Mouse (Mus musculus) ovary, postnatal 14 days (tissue): ENCODE measurements around the gene Aco2.

Experiments used
- DNase-seq: peaks from one replicate; pipeline ENCODE4 v3.0.0; 2022; ENCODE audit warnings: low spot score

Aco2 gene

GRCm38 (mm10) chr15:81872262-81873136 lies at the start of gene Aco2:
Gene Aco2, plus strand, starts transcription at chr15:81872309.
- peak; percentile 100 for DNase-seq

GRCm38 (mm10) chr15:81822631-81823030 lies 49.5 kb upstream of the Aco2 start:
- no peak for DNase-seq

GRCm38 (mm10) chr15:81824832-81825231 lies 47.3 kb upstream of the Aco2 start:
- DNase-seq = no peak

DNA sequence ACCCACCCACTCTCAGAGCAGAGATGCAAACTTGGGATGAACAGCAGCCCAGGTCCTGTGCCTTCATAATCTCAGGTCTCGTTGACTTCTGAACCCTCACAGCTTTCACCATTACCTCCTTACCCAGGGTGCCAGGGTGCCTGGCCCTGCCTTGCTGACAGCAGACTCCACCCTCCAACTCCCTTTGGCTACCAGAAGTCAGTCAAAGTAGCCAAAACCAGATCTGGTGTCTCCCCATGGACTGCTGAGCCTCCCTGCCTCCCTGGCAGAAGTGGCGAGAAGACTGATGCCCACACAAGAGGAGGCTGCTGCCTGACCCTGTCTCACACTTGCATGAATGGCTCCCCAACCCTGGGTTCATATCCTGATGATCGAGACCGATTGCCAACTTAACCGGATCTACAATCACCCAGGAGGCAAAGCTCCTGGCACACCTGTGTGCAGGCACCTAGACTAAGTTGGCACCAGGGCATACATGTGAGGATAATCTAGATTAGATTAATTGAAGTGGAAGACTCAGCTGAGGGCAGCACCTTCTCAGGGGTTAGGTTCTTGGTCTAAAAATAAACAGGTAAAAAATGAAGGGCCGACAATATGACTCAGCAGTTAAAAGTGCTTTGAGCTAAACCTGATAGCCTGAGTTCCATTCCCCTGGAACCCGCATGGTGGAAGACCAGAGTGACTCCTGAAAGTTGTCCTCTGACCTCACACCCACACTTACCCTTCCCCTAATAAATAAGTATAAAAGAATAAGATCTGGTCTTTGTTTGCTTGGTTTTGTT lies 43.5 kb upstream of the Aco2 start:
- no peak for DNase-seq

DNA sequence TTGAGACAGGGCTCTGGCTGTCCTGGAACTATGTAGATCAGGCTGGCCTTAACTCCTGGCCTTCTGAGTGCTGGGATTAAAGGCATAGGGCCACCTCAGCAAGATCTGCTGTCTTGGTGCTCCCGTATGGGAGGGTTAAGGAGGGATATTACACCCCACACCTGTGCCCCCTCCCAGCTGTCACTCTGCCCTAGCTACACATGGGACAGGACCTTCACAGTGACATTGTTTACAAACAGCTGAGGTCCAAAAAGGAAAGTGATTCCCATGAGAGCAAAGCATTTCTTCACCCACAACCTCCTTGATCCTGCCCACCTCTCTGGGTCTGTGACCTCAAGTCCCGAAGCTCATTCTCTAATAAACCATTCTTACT lies 42.9 kb upstream of the Aco2 start:
- no peak for DNase-seq

DNA sequence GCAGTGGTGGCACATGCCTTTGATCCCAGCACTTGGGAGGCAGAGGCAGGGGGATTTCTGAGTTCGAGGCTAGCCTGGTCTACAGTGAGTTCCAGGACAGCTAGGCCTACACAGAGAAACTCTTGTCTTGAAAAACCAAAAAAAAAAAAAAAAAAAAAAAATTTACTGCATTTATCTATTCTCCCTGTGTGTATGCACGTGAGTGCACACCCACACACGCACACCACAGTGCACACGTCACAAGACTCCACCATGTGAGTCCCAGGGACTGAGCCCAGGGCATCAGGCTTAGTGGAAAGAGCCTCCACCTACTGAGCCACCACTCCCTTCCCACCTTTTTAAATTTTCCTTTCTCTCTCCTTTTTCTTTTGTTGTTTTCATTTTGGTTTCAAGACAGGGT lies 41.6 kb upstream of the Aco2 start:
- no peak for DNase-seq

DNA sequence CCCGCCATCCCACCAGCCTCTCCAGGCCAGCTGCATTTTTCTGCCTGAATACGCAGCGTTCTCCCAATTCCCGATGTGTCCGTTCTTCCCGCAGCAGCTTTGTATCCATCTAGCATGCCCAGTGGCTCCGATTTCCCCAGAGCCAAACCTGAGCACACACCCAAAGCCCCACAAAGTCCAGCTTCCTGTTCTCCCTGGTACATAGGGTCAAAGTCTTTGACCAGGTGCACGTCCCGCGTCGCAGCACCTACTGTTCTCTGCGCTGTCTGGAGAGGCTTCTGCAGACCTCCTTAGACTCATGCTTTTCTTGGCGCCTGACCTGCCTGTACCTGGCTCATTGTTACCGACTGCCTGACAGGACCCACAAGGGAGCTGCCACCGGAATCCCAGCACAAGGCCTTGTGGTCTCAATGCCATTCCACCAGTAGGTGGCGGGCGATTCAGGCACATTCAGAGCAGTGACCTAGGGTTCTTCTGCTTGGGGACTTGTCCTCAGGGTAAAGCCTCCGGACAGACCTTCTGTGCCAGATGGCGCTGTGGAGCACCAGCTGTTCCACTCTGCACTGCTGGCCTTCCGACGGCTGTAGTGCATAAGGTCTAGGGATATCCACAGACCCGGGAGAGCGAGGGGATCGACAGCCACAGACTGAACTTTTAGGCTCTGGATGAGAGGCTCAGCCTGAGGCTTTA lies 40.8 kb upstream of the Aco2 start:
- peak; percentile 77 for DNase-seq

DNA sequence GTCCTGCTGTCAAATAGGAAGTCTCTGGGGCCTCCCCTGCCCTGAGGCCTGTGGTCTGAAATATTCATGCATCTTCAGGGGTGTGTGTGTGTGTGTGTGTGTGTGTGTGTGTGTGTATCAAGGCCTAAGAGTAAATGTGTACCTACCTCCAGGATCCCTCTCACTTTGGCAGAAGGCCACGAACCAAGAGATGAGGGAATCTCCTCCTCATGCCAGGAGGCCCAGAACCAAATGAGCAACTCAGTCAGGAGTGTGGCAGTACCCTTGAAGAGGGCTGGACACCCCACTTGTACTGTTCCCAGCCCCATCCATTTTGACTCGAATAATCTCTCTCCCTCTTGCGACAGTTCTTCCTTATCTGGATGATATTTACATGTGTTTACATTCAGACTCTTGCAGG lies 39.9 kb upstream of the Aco2 start:
- DNase-seq = no peak

DNA sequence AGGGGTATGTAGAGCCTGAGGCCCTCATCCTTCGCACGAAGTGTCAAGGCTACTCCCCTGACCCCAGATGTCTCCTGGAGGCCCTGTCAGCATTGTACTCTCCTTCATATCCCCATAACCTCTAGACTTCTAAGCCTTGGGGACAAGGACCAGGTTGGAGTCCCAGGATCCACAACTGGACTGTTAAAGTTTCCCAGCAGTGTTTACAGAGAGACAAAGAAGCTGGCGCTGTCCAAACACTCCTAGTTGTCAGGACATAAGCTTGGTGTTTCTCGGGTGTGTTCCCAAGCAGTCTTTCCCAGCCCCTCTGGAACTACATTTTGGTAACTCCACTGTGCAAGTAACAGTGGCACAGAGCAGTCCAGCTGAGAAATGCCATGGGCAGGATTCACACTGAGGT lies 38.6 kb upstream of the Aco2 start:
- no peak for DNase-seq

- no peak for DNase-seq
Observed at GRCm38 (mm10) chr15:81834171-81834841, 37.8 kb upstream of the Aco2 start.

DNA sequence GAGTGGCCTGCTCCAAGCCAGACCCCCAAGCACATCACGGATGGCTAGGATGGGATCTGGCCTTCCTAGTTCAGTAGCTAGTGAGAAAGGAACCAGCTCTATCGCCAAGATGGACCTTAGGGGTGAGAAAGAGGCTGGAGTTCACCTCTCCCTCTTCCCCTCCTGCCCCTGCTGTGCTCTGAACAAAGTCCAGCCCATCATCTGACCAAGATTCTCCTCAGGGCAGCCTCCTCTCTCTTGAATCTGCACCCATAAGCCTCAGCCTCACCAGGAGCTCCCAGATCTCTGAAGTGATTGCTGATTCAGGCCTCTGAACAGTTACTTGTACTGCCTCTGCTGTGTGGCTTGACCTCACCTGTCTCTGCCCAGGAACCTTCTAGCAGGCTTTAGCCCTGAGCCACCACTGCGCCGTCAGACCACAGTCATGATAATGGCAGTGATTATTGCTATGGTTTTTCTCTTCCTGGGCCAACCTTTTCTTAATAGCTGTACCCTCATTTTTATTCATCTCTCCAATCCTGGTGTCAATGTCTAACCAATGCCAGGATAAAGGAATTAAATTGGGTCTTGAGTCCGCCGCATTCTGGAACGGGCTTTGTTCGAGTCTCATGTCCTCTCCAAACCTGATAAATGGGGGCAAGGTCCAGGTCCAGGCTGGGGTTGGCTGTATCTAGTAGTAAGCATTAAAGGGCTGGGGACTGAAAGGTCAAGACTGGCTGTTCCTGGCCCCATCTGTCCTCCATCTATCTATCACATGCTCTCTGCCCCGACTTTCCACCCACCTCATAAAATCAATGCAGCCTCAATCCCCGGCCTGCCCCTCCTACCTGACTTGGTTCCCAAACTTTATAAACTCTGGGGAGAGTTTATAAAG lies 36.9 kb upstream of the Aco2 start:
- no peak for DNase-seq

DNA sequence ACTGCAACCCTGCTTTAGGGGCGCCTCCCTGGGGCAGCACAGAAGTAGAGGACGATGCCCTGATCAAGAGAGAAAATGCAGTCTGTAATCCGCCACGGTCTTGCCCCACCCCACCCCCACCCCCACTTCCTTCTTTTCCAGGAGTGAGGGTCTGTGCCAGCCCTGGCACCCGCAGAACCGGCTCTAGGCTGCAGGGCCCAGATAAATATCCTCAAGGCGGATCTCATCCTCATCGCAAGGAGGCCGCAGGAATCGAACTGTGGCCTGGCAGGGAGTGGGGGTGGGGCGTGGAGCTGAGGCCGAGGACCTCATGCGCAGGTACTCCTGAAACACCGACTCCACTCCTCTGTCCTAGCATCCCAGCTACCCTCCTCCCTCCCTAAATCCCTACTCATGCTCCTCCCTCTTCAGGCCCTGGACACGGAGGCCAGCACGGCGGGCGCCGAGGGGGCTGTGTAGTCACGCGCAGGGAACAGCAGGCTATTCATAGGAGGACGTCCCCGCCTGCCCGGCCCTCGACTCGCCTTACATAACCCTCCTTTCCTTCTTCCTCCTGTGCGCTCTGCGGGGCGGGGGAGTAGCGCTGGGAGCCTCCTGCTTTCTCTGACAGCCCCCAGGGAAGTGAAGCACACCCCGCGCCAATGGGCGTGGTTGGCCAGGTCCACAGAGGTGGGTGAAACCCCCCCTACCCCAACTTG lies 35.8 kb upstream of the Aco2 start:
- DNase-seq = peak; percentile 69

DNA sequence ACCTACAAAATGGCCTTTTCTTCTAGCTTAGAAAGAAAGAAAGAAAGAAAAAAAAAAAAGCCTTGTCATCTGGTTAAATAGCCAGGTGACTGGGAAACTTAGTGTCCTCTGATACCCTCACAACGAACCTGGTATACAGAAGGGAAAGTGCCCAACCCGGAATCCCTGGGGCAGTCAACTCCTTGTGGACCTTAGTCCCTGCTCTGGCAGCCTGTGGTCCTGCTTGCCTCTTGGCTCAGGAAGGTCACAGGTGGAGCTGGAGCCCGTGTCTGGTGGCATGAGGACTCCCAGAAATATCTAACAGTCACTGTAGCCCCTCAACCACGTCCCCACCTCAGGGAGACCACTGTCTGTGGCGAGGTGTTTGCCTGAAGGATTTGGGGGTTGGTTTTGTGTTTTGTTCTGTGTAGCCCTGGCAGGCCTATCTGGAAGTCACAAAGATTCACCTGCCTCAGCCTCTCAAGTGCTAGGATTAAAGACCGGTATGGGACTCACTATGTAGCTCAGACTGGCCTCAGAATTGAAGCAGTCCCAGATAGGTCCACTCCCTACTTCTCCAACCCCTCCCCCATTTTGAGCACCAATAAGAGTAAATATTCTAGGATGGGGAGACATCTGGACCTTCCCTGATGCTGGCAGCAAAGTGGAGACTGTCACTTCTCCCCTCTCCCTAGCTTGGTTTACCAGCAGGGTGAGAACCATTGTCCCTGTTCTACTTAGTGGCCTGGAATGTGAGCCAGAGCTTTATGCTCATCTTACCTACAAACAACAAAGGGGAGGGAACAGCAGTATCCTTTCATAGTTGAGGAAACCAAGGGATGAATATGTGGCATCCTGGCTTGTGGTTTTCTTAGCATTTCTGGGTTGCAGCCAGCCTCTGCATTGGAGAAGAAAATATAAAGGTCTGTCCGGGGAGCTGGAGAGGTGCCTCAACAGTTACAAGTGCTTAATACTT lies 34.9 kb upstream of the Aco2 start:
- DNase-seq = no peak

DNA sequence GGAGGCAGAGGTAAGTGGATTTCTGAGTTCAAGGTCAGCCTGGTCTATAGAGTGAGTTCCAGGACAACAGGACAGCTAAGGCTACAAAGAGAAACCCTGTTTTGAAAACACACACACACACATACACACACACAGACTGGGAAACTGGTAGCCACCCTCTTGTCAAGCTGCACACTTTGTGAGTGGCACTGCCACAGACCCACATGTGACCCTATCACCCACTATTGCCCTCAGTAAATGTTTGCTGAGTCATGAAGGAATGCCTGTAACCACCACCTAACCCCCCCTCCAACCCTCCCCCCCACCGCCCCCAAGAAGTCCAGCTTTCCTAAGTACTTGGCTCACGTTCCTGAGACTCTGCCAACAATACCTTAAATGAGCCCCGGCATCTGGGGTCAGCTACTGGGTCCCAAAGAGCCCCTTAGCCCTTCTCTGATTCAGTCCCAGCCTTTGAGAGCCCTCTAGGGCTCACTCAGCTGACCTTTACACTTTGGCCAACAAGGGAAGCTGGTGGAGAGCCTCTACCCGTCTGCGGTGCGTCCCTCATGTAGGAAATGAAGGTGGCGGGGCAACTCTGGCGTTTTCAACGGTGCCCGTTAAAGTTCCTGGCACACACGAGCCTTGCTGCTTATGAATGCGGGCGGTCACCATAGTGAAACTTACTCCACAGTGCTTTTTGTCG lies 33.4 kb upstream of the Aco2 start:
- no peak for DNase-seq

DNA sequence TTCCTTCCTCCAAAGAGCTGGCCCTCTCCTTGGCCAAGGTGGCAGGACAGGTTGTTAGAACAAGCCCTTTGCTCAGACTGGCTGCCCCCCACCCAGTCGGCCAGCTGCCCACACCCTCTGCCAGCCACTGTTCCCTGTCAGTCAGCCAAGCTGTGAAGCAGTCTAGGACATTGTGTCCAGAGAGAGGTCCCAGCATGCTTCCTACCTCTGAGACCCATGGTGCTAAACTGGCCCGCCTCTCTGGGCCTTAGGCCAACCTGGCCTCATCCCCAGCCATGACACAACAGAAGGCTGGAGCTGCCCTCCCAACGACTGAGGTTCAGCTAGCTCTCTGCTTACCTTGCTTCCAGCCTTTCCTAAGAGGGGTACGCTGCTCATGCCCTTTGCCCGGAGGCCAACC lies 32.5 kb upstream of the Aco2 start:
- peak; percentile 76 for DNase-seq

DNA sequence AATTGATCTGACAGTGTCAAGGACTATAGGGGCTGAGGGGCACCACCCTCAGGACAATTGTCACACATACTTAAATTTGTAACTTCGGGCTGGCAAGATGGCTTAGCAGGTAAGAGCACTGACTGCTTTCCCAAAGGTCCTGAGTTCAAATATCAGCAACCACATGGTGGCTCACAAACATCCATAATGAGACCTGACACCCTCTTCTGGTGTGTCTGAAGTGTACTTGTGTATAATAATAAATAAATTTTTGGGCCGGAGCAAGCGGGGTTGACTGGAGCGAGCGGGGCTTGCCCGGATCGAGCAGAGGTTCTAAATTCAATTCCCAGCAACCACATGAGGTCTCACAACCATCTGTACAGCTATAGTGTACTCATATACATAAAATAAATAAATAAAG lies 31.8 kb upstream of the Aco2 start:
- no peak for DNase-seq

- DNase-seq = no peak
Observed at GRCm38 (mm10) chr15:81842275-81842674, 29.8 kb upstream of the Aco2 start.

DNA sequence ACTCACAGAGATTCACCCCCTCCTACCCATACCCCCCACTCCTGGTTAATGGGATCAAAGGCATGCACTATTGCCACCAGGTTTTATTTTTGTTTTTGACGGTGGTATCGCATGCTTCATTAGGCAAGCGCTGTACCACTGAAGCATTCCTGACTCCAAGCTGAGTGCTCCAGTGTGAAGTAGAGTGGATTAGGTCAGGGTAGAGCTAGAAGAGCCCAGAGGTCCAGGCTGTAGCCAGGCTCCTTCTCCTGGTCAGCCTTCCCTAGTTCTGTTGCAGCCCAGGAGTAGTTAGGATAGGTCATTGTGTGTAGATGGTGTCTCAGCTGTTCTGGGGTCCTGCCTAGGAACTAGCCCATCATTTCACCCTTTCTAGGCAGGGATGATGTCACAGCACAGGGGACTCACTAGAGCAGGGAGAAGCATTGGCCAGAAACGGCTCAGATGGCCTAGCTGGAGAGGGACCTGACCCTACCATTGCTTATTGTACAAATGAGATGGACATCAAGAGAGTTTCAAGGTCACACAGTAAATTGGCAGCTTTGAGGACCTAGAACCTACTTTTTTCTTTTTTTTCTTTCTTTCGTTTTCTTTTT lies 27.0 kb upstream of the Aco2 start:
- DNase-seq = no peak
